Mouse (Mus musculus): Measurements from ENCODE around the gene Abhd12b.

GRCm38 (mm10) chr12:70129105-70129504 is 24.8 kb upstream of the Abhd12b start:
- TF ChIP-seq CTCF (IDR thresholded peaks at IDR 0.05; ENCODE audit: extremely low read depth, insufficient read depth, low read length) (no peak), POLR2A (IDR thresholded peaks at IDR 0.05; ENCODE audit: extremely low read depth, insufficient read depth, low read length) (no peak)

All from cortical plate, adult 2 months (tissue).